Mouse (Mus musculus) right cerebral cortex, postnatal 4 days (tissue): Measurements from ENCODE around the gene Fgb.

ENCODE experiments used
- DNase-seq: peaks from one replicate; pipeline ENCODE4 v3.0.0-alpha.2; 2022

Gene Fgb

DNA sequence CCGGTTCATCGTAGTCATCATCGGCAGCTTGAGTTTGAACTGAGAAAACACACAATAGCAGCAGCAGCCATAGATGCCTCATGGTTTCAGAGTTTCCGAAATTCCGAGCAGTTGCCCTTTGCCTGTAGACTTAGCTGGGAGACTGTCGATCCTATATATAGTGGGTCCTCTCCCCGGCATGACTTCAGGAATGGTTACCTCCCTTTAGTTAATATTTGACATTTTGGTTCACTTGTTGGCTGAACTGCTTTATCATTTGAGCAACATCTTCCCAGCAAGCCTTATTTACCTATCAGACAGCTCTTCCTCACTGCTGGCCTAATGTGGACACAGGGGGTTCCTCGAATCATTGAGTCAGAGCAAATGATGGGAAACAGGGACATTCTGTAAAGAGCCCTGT lies at the start of gene Fgb:
TSS of gene Fgb (minus strand) at position 184 of the 400 bp plus-strand sequence.
- DNase-seq: no peak

DNA sequence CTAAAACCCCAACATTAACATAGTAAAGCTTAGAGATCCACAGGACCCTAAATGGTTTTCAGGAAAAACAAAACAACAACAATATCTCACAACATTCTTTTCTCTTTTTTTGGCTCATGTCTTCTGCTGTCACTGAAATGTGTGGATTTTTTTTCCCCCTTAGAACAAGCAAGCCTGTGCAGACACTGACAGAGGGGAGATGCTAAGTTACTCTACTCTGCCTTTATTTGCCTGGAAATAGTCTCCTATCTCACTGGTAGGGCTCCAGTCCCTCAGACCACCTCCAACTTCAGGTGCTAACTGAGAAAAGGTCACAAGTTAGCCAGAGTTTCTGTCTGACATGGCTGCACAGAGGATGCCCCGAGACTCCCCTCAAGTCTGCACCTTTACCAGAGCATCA lies 49.5 kb upstream of the Fgb start:
- DNase-seq: no peak

GRCm38 (mm10) chr3:83098546-83099034 lies 48.9 kb upstream of the Fgb start:
- peak; percentile 19 for DNase-seq

DNA sequence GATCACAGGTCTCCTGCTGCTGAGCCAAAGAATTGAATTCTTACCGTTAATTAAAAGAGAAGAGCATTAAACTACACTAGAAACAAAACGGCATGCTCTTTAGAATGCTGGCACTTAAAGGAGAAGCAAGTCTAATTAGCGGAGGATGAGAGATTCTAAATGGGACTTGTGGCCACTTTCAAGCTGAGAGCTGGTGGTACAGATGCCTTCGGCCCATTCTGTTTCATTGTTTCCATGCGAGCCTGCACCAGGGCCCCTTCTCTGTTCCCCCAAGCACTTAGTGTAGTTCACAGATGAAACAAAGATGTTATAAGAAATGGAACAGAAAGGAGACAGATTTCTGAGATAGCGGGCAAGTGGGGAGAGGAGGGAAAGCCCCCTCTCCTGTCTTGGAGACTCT lies 47.9 kb upstream of the Fgb start:
- no peak for DNase-seq

GRCm38 (mm10) chr3:83080567-83081055 lies 30.9 kb upstream of the Fgb start:
- peak; percentile 64 for DNase-seq

DNA sequence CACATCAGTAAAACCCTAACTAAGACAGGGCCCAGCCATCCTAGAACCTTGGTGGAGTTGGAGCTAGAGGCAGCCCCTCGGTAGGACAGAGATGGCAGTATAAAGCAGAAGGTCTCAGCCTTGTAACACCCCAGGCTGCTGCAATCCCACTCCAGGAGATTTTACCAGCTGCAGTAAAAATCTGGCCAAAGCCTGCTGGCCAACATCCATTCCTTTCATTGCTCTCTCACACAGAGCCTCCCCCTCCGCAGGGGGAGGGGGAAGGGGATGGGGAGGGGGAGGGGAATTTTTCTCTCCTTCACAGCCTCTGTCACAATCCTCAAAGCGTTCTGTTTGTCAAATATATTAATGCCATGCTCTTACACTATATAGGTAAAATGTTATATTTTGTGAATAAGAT lies 26.9 kb upstream of the Fgb start:
- DNase-seq: no peak

DNA sequence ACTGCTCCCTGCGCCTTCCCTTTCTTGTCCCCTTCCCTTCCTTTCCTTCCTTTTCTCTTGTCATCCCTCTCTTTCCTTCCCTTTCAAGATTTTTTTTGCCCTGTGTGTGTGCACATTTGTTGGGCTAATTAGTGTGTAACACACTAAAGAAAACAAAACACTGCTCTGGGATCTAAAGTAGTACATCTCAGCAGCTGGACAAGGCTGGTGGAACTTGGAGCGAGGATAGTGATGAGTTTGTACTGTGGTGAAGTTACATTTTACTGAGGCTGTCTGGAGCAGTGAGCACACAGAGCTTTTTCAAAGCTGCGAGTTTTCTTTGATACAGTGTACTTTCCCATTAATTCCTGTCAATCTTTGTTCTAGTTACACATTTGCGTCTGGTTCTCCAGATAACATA lies 20.6 kb upstream of the Fgb start:
- no peak for DNase-seq

DNA sequence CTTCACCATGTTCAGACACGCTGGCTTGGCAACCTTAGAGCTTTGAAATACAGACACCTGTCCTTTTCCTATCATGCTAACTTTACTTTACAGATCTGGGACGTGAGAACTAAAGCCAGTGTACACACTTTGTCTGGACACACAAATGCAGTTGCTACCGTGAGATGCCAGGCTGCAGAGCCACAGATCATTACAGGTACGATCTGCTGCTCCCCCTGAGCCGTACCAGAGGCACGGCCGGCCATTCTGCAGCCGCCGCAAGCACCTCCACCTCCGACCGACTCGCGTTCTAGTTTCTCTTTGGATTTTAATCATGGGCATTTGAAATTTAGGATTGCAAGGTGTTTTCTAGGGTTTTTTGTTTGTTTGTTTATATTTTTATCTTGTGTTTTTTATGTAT lies 19.2 kb upstream of the Fgb start:
- DNase-seq: no peak

GRCm38 (mm10) chr3:83067920-83068319 lies 18.3 kb upstream of the Fgb start:
- DNase-seq: no peak

DNA sequence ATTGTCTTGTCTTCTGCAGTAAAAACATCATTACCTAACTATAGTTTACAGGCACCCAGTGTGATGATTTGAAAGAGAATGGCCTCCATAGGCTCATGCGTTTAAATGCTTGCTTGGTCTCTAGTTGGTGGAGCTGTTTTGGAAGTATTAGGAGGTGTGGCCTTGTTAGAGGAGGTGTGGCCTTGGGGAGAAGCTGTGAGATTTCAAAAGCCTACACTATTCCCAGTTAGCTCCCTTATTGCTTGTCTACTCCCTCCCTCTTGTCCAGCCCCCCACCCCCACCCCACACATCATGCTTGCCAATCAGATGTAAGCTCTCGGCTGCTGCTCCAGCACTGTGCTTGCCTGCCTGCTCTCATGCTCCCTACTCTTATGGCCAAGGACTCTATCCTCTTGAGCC lies 7.4 kb upstream of the Fgb start:
- no peak for DNase-seq

DNA sequence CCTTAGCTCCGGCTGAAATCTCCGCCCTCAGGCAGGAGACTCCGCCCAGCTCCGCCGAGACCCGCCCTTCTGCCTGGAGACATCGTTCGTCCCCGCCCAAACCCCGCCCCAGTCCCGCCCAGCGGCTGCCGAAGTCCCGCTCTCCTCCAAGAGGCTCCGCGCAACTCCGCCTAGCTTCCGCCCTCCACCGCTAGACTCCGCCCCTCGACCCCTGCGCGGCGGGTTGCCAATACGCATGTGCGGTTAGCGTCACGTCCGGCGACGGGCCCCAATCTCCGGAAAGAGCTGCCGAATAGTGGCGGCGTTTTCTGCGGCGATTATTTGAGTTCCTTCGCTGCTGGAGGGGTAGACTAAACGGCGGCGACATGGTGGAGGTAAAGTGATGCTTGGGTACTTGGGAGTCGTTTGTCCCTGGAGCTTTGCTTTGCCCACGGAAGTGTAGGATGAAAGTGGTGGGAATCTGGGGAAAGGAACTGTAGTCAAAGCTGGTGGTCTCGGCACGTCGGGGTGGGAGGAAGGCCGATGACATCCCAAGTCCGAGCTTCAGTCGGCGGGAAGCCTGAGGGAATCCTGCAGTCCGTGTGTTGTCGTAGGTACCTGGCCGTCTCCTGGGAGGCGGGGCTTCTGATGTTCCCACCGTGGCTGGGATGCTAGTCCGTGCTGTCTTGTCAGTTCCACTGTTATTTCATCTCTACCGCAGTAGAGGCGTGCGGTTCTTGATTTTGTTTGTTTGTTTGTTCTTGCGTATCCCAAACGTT lies 5.8 kb upstream of the Fgb start, which contains the start of gene Plrg1:
TSS of gene Plrg1 (plus strand) at position 242 of the 758 bp plus-strand sequence.
- peak; percentile 100 for DNase-seq

DNA sequence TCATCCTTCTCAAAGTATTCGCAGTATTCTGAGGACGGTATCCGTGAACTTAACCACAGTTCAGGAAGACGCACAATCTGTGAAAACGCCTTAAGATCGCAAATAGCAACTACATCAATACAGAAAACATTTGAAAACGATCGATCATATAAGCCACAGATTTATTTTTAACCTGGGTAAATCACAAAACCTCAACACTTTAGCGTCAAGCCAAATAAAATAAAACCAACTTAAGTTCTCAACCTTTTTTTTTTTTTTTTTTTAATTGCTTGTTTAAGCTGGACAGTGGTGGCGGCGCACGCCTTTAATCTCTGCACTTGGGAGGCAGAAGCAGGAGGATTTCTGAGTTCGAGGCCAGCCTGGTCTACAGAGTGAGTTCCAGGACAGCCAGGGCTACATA lies 5.1 kb upstream of the Fgb start:
- no peak for DNase-seq

DNA sequence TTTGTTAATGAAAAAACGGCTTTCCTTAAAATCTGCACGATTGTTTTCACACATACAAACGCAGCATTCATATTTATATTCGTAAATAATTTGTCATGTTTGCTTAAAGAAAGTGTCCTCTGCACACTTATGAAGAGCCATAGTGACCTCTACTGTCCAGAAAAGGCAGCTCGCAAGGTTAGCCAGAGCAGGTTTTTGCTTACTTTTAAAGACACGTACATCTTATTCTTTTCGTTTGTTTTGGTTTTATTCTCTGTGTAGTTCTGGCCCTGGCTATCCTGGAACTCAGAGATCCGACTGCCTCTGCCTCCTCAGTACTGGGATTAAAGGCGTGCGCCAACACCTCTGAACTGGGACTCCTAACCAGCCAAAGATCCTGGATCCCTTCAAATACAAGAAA lies 4.1 kb upstream of the Fgb start:
- peak; percentile 49 for DNase-seq

- DNase-seq: no peak
These were observed 3.5 kb upstream of the Fgb start for GRCm38 (mm10) chr3:83053126-83053525.

GRCm38 (mm10) chr3:83052102-83052501 lies 2.4 kb upstream of the Fgb start:
- DNase-seq: no peak

GRCm38 (mm10) chr3:83050661-83051060 lies 998 bp upstream of the Fgb start:
- DNase-seq: no peak

GRCm38 (mm10) chr3:83046649-83047048 lies 3.0 kb downstream of the Fgb start:
- DNase-seq: no peak

DNA sequence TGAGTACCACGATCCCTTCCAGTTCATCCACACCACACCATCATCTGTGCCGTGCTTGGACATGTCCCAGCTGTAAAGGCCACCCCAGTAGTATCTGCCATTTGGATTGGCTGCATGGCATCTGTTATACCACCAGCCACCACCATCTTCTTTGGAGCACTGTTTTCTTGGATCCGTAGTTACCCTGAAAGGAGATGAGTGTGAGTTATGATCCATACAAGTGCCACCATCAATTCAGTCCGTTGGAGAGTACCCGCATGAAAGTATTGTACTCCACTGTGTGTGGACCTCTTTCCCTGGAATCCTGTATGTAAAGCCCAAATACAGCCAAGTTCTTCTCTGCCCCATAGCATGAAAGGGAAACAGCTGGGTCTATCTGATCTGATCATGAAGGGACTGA lies 7.2 kb downstream of the Fgb start:
- no peak for DNase-seq

DNA sequence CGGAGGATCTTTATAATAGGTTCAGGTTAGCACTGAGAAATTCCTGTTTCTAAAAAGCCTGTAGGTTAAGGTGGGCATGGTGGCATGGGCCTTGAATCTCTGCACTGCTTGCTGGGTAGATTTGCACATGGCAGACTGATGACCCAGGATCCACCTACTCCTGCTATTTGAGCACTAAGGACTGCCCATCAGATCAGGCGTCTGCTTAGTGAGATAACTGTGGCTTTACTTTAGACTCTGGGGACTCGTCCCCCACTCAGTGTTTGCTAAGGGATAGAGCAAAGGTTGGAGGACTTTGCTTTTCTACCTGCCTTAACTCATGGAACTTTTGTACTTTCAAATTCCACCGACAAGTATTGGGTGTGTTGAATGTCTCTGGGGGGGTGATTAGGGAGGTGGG lies 10.0 kb downstream of the Fgb start:
- DNase-seq: no peak

- DNase-seq: no peak
These were observed 10.8 kb downstream of the Fgb start for GRCm38 (mm10) chr3:83038865-83039264.

DNA sequence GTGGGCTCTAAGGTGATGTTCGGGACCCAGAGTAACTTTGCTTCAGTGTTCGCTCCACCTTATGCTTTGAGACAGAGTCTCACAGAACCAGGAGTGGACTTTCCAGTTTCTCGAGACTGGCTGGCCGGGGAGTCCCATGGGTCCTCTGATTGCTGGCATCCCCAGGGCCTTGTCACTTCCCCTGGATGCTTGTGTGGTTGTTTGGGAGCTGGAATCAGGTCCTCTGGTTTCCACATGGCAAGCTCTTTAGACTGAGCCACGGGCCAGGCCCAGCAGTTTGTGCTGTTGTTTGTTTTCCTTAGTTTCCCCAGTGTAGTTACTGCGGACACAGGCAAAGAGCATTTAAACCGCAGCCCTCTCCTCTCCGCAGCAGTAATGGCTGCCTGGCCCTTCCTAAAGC lies 15.9 kb downstream of the Fgb start:
- no peak for DNase-seq

GRCm38 (mm10) chr3:83032746-83033308 lies 16.8 kb downstream of the Fgb start:
- DNase-seq: no peak

- no peak for DNase-seq
These were observed 19.3 kb downstream of the Fgb start for GRCm38 (mm10) chr3:83030331-83030730.

- DNase-seq: no peak
These were observed 22.0 kb downstream of the Fgb start for GRCm38 (mm10) chr3:83027546-83028251.
